Mouse (Mus musculus) embryonic stem cell, embryonic (primary cell): ENCODE results near the gene Gm11111.

Experiments used
- CTCF ChIA-PET, 4 experiments: fragments of 300-600 bp in 2 of 4; fragments of 350-600 bp in 2 of 4; sonication (Branson Sonifier 250); formaldehyde crosslinking; loops; one replicate each; lab custom pipeline; 2022; ENCODE audit warnings: inconsistent platforms in 2 of 4; lab: Charles Lee
- POLR2A ChIA-PET, 4 experiments: fragments of 300-600 bp in 2 of 4; fragments of 350-600 bp in 2 of 4; sonication (Branson Sonifier 250); formaldehyde crosslinking; loops; one replicate each; lab custom pipeline; 2022; ENCODE audit warnings: antibody characterized with exemption in 4 of 4, inconsistent platforms in 1 of 4; lab: Charles Lee

Gene Gm11111

DNA sequence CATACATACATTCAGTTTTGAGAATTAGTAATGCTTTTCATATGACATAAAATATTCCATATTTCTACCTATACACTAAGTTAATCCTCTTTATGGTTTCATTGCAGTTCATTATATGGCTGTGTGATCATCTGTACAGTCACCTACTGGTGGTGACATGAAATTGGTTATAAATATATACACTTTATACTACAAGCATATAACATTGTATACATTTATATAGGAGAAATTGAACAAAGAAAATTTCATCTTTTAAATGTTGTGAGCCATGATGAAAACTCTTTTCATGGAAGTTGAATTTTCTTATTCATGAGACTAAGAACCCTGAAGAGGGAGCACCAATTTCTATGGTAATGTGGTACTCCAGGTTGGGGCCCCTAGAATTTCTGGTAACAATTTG lies at the start of gene Gm11111:
Gene Gm11111 (plus strand): TSS at position 301 of the 400 bp plus-strand sequence.
- ChIA-PET CTCF (no interaction called here), POLR2A (no interaction called here)

DNA sequence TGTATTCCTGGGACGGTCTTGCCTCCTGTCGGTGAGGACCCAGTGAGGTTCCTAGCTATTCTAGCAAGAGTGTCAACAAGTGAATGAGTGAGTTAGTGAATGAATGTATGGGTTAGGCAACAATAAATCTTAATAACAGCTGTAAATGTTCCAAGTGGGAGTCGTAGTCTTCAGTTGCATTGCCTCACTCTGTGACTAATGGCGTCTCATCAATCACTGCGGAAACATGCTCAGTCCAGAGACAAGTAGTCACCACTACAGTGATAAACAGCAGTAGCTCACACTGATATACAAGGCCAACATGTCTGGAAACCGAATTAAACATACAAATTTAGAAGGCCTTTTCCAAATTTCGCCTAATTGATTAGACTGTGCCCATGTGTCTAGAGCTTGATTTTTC lies 36.3 kb upstream of the Gm11111 start:
- ChIA-PET POLR2A (no interaction called here), CTCF (no interaction called here)

DNA sequence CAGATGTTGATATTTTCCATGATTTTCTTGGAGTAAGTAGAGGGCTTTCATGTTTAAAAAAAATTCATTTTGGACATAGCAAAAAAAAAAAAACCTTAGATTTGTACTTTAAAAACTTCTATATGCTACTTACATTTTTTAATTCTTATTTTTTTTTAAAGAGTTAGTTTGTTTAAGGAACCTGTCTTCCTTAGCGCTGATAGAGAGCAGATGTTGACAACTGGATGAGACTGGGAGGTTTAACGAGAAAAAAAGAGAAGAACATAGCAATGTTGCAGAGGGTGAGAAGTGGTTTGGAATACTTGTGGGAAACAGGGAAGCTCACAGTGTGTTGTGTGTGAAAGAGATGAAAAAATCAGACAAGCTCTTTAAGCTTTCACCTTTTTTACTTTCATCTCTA lies 32.4 kb upstream of the Gm11111 start:
- ChIA-PET CTCF (no interaction called here), POLR2A (no interaction called here)

DNA sequence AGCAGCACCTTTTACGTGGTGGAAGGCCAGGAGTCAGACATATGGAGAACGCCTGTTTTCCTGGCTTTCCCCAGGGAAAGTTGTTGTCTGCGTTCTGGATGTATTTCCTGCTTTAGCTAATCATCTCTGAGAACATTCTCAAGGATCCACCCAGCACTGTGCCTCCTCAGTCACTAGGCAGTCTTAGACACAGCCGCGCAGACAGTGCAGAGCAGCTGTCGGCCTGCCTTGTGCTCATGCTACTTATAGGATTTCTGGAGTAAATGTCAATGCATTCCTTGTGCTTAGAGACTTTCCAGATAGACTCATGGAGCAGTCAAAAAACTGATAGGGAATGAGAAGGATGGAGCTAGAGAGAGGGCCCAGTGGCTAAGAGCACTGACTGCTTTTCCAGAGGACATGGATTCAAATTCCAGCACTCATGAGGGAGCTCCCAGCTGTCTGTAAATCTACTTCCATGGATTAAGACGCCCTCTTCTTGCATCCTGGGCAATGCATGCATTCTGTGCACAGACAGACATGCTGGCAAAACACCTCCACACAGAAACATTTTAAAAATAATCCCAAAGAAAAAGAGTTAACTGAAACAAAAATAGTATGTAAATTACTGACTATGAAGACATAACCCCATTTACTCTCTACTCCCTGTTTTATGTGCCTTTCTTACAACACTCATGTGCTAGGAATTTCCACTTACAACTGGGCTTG lies 30.1 kb upstream of the Gm11111 start:
- ChIA-PET CTCF (no interaction called here), POLR2A (no interaction called here)

DNA sequence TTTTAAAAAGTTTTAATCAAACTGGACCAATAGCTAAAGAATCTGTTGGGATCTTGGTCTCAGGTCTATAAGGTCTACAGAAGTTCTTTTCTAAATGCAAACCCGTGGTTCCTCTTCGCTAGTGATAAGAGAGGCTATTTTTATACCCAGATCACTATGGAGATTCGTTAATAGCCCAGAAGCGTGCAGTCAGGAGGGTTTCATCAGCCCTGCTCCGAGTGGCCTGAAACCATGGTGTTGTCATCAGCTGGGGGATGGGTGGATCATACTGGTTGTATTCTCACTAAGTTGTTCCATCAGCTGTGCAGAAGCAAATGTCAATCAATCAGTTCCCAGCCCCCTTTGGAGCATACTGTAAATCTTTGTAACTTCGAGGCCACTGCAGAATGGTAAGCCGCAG lies 29.4 kb upstream of the Gm11111 start:
- POLR2A ChIA-PET, result no interaction called here
- CTCF ChIA-PET, result no interaction called here

DNA sequence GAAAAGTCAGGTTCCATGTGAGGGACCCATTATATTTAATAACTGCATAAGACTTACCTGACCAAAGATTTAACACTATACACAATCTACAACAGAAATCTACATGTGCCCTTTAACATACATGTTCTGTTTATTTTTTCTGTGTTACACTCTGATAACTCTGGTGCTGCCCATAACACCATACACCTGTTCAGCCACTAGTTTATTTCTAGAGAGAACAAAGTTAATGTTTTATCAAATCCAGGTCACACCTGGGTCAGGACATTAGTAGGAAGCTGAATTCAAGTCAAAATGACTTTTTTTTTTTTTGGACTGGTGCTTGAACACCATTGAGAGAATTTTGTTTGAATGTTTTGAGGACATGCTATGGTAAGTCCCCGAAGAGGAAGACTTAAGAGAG lies 28.7 kb upstream of the Gm11111 start:
- POLR2A ChIA-PET, result no interaction called here

DNA sequence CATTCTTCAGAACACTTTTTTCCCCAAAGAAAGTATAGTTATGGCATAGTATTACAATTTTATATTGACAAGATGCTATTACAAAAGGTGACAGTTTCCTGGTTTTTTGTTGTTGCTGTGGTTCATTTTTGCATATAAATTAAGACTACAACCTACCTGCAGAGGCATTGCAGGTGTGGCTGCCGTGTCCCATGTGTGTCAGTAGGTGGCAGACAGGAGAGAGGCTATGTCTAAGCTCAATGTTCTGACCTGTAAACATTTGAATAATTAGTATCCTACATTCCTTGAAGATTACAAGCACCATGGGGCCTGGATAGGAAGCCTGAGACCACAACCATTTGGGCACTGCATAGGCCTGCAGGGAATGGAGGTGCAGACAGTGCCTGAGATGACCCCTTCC lies 11.2 kb upstream of the Gm11111 start:
- CTCF ChIA-PET, result no interaction called here
- POLR2A ChIA-PET, result no interaction called here

More for the DNA sequence above, 28.7 kb upstream of the Gm11111 start:
- CTCF ChIA-PET, result no interaction called here

DNA sequence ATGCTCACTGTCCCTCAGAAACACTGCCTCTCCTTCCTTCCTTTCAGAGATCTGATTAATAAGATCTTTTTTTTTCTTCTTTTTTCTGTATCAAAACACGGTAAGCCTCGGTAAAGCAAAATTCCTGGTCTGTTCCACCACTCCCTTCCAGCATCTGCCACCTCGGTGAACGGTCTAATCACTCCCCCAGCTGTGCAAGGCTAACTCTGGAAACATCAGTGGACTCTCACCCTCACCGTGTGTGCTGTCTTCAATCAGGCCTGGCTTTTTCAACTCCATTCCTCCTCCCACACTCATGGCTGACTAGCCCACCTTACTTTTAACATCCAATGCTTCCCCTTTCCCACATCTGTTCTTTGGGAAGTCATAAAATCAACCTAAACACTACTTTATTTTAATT lies 2.2 kb upstream of the Gm11111 start:
- POLR2A ChIA-PET, result no interaction called here

DNA sequence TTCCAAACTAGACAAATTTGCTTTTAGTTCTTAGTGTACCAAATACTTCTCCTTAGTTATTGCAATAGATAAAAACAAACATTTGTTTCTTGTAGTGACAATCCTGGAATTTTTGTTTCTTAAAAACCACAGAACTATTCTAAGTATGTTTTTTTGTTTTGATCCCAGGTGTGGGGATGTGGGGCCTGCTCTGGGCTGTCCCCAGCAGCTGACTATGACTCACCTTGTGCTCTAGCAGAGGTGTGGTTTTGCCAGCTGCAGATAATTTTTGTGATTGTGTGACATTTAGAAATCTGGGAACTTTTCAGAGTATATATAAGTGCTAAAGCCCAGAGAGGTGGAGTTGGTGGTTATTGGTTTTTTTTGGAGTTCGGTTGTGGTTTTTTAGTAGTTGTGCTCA lies 1.6 kb upstream of the Gm11111 start:
- POLR2A ChIA-PET, result no interaction called here

More for the DNA sequence above, 2.2 kb upstream of the Gm11111 start:
- CTCF ChIA-PET, result interaction anchor here in 1 of 4 experiments (0.6 kb wide), 1 partner anchor 394 kb away, joined by 5 read pairs; no protein-coding TSS in a partner anchor

DNA sequence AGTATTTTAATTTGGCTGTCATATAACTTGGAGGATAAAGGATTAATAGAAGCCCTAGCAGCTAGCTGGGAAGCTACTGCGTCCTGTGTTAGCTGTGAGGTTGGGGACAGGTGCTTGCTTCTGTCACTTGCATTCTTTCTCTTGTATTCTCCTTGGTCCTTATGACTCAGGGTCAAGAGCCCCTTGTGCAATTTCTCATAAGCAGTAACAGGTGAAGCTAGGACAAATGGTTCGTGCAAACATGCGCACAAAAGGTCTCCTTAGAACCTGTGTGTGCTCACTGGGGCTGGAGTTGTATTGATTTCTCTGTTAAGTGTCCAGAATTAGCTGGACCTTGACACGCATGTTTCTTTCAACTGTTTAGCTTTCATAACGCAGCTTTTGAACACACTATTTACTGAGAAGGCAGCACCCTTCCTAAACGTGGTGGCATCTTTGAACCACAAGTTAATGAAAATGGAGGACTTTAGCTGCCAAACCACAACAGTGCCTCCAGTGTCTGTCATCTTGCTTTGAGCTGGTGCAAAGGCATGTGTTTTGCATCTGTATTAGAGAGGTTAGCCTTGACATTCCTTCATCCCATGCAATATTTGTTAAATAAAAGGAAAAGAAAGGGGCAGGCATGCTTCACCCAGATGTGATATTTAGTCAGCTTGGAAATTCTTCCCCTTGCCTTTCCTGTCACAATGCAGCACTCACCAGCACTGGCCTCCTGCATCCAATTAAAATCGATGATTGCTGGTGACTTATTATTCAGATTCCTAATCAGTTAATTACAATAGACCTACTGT lies 511 bp downstream of the Gm11111 start:
- ChIA-PET CTCF (no interaction called here), POLR2A (no interaction called here)

More for the DNA sequence above, 1.6 kb upstream of the Gm11111 start:
- CTCF ChIA-PET, result interaction anchor here in 1 of 4 experiments (0.6 kb wide), 1 partner anchor 393 kb away, joined by 5 read pairs; no protein-coding TSS in a partner anchor

DNA sequence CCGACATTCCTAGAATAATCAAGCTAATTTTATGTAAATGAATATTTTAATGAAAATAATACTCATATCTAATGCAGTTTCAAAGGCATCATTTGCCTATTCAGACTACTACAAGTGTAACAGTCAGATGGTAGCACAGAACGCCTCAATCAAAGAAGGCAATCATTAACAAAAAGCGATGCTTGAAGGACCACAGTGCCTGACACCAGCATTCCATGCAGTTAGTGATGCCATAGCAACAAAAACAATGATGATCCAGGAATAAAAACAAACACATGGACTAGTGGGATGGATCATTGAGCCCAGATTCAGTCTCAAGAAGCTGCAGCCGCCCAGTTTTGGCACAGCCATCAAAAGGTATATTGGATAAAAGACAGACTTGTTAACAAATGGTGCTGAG lies 8.8 kb downstream of the Gm11111 start:
- POLR2A ChIA-PET, result no interaction called here
- CTCF ChIA-PET, result no interaction called here

DNA sequence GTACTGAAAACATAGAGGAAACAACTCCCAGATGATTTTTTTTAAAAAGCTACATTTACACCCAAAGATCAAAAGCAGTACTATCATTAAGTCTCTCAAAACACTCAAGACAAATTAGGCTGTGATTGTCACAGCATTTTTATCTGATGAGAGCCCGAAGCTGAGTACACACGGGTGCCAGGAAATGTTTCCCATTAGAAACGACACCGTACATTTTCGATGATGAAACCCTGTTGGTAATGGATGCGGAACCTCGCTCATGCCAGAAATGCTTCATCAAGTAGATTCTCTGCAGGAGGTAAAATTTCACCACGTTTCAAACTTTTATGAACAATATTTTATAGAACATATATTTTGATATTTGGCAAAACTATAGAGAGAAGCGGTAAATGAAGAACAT lies 10.3 kb downstream of the Gm11111 start:
- ChIA-PET POLR2A (no interaction called here), CTCF (no interaction called here)

DNA sequence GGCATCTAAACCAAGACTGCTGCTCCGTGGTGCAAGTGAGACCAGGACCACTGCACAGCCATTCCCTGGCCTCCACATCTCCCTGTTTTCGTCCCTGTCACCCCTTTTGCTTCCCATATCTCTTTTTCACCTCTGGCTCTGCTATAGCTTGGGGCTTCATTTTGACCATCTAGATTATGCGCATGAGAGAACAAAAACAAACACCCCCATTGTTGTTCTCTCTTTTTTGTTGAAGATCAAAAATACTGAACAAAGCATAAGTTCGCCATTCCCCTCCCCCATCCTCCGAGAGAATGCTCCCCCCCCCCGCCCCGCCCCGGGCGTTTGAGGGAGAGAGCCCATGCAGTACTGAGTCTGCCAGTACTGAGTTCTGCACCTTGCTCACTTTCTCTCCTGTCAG lies 11.3 kb downstream of the Gm11111 start:
- ChIA-PET POLR2A (no interaction called here), CTCF (no interaction called here)

DNA sequence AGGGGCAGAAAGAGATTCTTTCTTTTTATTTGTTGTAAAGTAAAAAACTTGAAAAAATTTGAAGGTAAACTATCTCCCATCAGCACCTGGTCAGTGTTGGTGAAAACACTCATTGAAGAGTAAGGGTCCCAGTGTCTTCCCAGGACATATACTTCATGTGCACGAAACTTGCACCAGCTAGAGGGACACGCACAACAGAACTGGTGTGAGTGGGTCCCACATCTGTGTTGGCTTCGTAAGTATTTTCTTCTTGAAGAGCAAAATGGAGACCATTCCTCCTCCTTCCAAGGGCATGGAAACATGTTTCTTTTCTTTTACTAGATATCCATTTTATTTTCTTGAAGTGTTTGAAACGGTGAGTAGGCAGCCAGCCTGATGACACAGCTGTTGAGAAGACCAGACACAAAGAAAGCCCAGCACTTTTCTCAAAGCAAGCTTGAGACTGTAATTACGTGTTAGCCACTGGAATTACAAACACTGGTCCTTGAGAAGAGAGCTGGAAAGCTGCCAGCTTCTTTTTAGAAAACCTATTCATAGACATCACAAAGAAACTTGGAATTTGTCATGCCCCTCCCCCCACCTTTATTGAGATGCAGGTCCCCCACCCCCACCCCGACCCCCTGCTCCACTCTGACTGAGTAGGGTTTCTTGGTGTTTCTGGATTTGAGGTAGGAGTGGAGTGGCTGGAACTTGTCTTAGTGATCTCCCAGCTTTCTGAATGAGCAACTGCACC lies 14.1 kb downstream of the Gm11111 start:
- ChIA-PET POLR2A (interaction anchor here in 1 of 4 experiments (0.6 kb wide), 1 partner anchor 382 kb away, joined by 5 read pairs; no protein-coding TSS in a partner anchor), CTCF (no interaction called here)

DNA sequence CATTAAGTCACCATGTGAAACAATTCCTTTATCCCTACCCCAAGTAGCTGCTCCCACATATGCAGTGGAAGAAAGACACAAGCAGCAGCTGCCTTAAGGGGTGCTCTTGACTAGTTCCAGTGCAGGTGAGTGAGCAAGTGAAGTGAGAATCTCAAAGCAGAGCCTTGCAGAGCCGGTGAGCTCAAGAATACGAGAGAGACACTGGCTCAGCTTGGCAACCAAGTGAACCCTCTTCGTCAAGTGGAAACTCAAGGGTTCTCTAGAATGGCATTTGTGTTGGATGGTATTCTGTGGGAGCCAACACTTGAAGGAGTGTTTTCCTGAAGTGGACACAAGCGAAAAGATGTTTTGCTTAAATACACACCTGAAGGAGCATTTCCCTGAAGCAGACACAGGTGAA lies 16.0 kb downstream of the Gm11111 start:
- CTCF ChIA-PET, result no interaction called here
- POLR2A ChIA-PET, result interaction anchor here in 2 of 4 experiments (0.6 kb wide), 2 partner anchors 573 to 1161 kb away, joined by 3 read pairs; partner anchors contain the start of gene Rasgef1b (in 1 of the 2)

DNA sequence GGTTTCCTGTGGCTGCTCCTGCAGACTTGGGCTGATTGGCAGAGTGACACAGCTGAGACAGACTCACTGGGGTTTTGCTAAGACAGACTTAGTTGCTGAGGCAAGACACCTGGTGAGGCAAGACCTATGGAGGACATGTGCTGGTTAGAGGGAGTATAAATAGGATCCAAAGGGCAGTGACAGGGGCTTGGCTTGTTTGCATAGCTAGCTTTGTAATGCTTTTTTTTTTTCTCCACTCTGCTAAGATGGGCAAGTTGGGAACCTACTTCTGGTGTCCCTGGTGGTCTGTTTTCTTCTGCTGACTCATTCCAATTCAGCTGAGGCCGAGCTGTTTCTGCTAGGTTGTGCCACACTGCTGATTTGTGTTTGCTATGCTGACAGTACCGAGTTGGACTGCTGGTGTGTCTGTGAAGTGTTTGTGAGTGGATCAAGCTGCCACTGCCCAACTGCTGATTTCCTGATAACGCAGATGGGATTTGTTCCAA lies 16.6 kb downstream of the Gm11111 start:
- ChIA-PET CTCF (no interaction called here), POLR2A (interaction anchor here in 2 of 4 experiments (0.6 kb wide), 2 partner anchors 573 to 1160 kb away, joined by 3 read pairs; partner anchors contain the start of gene Rasgef1b (in 1 of the 2))

DNA sequence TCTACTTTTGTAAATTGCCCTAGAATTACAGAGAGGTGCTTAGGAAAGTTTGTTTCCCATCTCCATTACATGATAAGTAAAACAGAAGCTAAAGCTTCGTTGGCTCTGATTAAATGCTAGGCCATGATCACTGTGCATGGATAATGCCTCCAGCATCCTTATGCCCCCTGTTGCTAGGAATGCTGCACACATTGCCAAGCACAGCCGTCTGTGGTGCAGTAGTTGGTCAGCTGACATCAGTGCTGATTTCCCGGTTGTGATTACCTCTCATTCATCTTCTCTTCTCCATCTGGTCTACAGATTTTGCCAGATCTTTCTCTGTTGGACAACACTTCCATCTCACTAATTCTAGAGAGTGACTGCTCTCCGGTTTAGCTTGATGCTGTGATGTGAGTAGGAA lies 19.9 kb downstream of the Gm11111 start:
- ChIA-PET POLR2A (no interaction called here), CTCF (no interaction called here)

DNA sequence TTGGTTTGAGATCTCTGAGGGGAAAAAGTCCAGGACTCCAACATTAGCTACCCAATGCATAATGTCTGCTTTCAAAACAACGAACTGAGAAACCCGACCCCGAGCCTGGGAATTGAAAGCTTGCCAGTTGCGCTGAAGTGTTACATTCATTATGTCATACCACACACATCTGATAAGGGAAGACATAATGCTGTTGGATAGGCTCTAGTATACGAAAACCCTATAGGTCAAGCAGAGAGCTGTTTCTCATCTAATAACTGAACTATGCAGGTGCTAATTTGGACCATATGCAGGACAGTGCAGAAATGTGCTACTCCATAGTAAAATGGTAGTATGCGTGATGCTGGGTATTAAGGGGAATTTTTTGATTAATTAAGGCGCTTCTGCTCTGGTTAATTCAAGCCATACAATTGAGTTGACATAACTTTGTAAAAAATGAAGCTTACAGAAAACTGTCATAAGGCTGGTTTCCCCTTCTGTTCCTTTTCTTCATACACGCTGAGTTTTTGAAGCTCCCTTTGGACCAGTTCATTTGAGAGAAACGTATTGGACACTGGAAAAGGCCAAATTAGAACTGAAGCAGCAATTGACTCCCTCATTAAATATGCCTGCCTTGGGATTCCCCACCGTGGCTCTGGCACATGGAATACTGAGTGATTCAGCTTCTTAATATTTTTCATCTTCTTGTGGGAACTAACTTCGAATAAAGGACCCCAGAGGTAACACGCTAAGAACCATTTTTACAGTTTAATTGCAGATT lies 22.4 kb downstream of the Gm11111 start:
- ChIA-PET CTCF (no interaction called here), POLR2A (interaction anchor here in 1 of 4 experiments (0.5 to 1.8 kb wide), 2 partner anchors 15 to 203 kb away, joined by 3 read pairs; no protein-coding TSS in a partner anchor)

DNA sequence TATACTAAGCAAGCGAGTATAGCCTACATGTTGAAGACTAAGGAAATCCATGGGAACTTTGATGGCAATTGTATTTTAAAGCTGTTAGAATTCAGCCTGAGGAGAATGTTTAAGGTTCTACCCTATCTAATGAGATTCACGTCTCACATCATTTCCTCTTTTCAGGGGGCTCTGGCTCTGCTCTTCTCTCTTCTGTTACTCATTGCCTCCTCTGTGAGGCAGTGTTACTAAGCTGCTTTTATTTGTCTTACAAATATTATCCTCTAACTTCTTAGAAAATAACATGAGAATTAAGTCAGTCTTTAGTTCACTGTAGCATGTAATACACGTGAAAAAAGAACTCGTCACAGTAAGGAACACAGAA lies 23.0 kb downstream of the Gm11111 start:
- ChIA-PET POLR2A (interaction anchor here in 1 of 4 experiments (1.8 kb wide), 1 partner anchor 15 kb away, joined by 3 read pairs; no protein-coding TSS in a partner anchor), CTCF (no interaction called here)
